ENCODE assay signal across 13 mouse cellular contexts in the genomic region with DNA sequence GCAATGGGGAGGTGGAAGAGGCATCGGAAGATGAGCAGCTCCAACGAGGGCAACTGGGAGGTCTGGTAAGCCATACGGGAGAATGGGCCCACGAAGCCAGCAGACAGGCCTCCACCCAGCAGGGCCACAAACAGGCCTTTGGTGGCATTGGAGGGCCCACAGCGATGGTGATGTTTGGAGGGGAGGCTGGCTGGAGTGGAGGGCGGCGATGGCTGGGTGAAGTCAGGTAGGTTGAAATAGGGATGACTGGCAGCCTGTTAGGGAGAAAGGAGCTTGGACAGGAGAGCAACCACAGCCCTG. TPM values are rescaled to one million over a fixed set of nuclear protein-coding genes. Genes with fewer than 3 reads are reported as not detected.
A peak's percentile ranks its signal among the peaks of the same experiment; 100 is the strongest.
DNase-seq lines count a peak whose midpoint lies in the region; ATAC-seq and TF ChIP-seq lines count a peak whose summit lies in the region.
"Had no signal": no experiment of that assay in that cellular context is flagged by ENCODE, and none has a peak within 500 bp of the region (broad histone marks: within the 10 kb centered on the region; RNA-seq: fewer than 3 reads in every experiment).

No protein-coding gene starts in this region.

- no peak for DNase-seq in forebrain, embryonic 10.5 days (ENCODE audit: extremely low spot score, low spot score)
- DNase-seq in midbrain, embryonic 10.5 days (ENCODE audit: low spot score): no peak
- DNase-seq in midbrain, embryonic 11.5 days (ENCODE audit: low spot score, missing footprints): no peak
- DNase-seq in liver, embryonic 13.5 days: no peak
- DNase-seq in stomach, postnatal 0 days (ENCODE audit: low spot score): no peak
- DNase-seq in gastrocnemius, postnatal 4 days (ENCODE audit: low spot score in 2 of 2): no peak
- DNase-seq in Muller cell, postnatal 12 days (ENCODE audit: inconsistent ontology term): no peak
- DNase-seq: kidney, postnatal 14 days; lung, embryonic 14.5 days; right cerebral cortex, adult 18-20 months had no signal

- H3K27me3 ChIP-seq in forebrain, embryonic 10.5 days (ENCODE audit: poor library complexity, severe bottlenecking): no peaks in the 10 kb centered on the region; the same call in 1 of the 2 replicates
- no peaks in the 10 kb centered on the region for H3K27me3 ChIP-seq in forebrain, embryonic 16.5 days (replicated peaks; ENCODE audit: control insufficient read depth, insufficient read depth, low read length)
- H3K27me3 ChIP-seq in midbrain, embryonic 10.5 days (ENCODE audit: low read depth, poor library complexity, severe bottlenecking): no peaks in the 10 kb centered on the region
- no peaks in the 10 kb centered on the region for H3K27me3 ChIP-seq in midbrain, embryonic 11.5 days (ENCODE audit: control insufficient read depth, insufficient read depth, low read length)
- no peaks in the 10 kb centered on the region; the same call in 1 of the 2 replicates for H3K27me3 ChIP-seq in liver, embryonic 13.5 days
- no peaks in the 10 kb centered on the region for H3K27me3 ChIP-seq in stomach, postnatal 0 days (ENCODE audit: control insufficient read depth, insufficient read depth, low read length)

- no peaks in the 10 kb centered on the region for H3K9me3 ChIP-seq in forebrain, embryonic 10.5 days
- no peaks in the 10 kb centered on the region for H3K9me3 ChIP-seq in forebrain, embryonic 16.5 days (ENCODE audit: control insufficient read depth, low read length)
- no peaks in the 10 kb centered on the region for H3K9me3 ChIP-seq in midbrain, embryonic 10.5 days (replicated peaks)
- no peaks in the 10 kb centered on the region for H3K9me3 ChIP-seq in midbrain, embryonic 11.5 days (ENCODE audit: control insufficient read depth, low read length)
- no peaks in the 10 kb centered on the region for H3K9me3 ChIP-seq in liver, embryonic 13.5 days (replicated peaks)
- H3K9me3 ChIP-seq in stomach, postnatal 0 days (ENCODE audit: control insufficient read depth, low read length): no peaks in the 10 kb centered on the region

- peaks cover 50% of the 10 kb centered on the region for H3K4me1 ChIP-seq in forebrain, embryonic 10.5 days
- H3K4me1 ChIP-seq in forebrain, embryonic 16.5 days (replicated peaks; ENCODE audit: control insufficient read depth, insufficient read depth, low read length): peaks cover 32% of the 10 kb centered on the region
- H3K4me1 ChIP-seq in midbrain, embryonic 10.5 days: peaks cover 54% of the 10 kb centered on the region
- H3K4me1 ChIP-seq in midbrain, embryonic 11.5 days (ENCODE audit: control insufficient read depth, insufficient read depth, low read length): peaks cover 31% of the 10 kb centered on the region
- H3K4me1 ChIP-seq in liver, embryonic 13.5 days (replicated peaks): peaks cover 41% of the 10 kb centered on the region
- peaks cover 5% of the 10 kb centered on the region; the same call in 1 of the 2 replicates for H3K4me1 ChIP-seq in stomach, postnatal 0 days (replicated peaks; ENCODE audit: control insufficient read depth, insufficient read depth)

- peak overlapping the region; percentile 97 for H3K27ac ChIP-seq in forebrain, embryonic 10.5 days
- H3K27ac ChIP-seq in forebrain, embryonic 16.5 days (ENCODE audit: low read length): no peak overlapping the region; the same call in 1 of the 2 replicates
- peak overlapping the region; percentile 97 for H3K27ac ChIP-seq in midbrain, embryonic 10.5 days (replicated peaks)
- H3K27ac ChIP-seq in midbrain, embryonic 11.5 days (ENCODE audit: low read depth, low read length): no peak overlapping the region; the same call in 1 of the 2 replicates
- H3K27ac ChIP-seq in liver, embryonic 13.5 days: peak overlapping the region; percentile 9; the same call in 1 of the 2 replicates
- no peak overlapping the region for H3K27ac ChIP-seq in stomach, postnatal 0 days (replicated peaks)

- 90% methylated on average over 7 of the region's 7 CpGs for WGBS in forebrain, embryonic 10.5 days
- 89% methylated on average over 7 of the region's 7 CpGs for WGBS in forebrain, embryonic 16.5 days
- WGBS in midbrain, embryonic 10.5 days: 92% methylated on average over 7 of the region's 7 CpGs
- WGBS in midbrain, embryonic 11.5 days: 94% methylated on average over 7 of the region's 7 CpGs
- WGBS in liver, embryonic 13.5 days (ENCODE audit: insufficient replicate concordance): 83% methylated on average over 7 of the region's 7 CpGs
- WGBS in stomach, postnatal 0 days: 94% methylated on average over 7 of the region's 7 CpGs

- no peak overlapping the region for H3K9ac ChIP-seq in forebrain, embryonic 16.5 days (replicated peaks; ENCODE audit: low read depth, low read length)
- H3K9ac ChIP-seq in midbrain, embryonic 11.5 days (ENCODE audit: low read length): no peak overlapping the region
- H3K9ac ChIP-seq in liver, embryonic 13.5 days: 0 out of 2 replicates have a peak overlapping the region, but pooled peaks have one; percentile 87
- 0 out of 2 replicates have a peak overlapping the region, but pooled peaks have one; percentile 4 for H3K9ac ChIP-seq in stomach, postnatal 0 days (ENCODE audit: low read length)

- no peak overlapping the region for H3K4me2 ChIP-seq in forebrain, embryonic 16.5 days (ENCODE audit: low read length)
- no peak overlapping the region for H3K4me2 ChIP-seq in midbrain, embryonic 11.5 days
- no peak overlapping the region for H3K4me2 ChIP-seq in liver, embryonic 13.5 days
- H3K4me2 ChIP-seq in stomach, postnatal 0 days (replicated peaks; ENCODE audit: low read depth): no peak overlapping the region

- ATAC-seq in forebrain, embryonic 16.5 days: no peak
- no peak for ATAC-seq in midbrain, embryonic 11.5 days (ENCODE audit: low FRiP score)
- ATAC-seq in liver, embryonic 13.5 days (ENCODE audit: low read depth): no peak
- ATAC-seq in stomach, postnatal 0 days (ENCODE audit: low FRiP score, low TSS enrichment): no peak

- H3K36me3 ChIP-seq in forebrain, embryonic 10.5 days (replicated peaks): 0 out of 2 replicates have a peak, but pooled peaks cover 3% of the 10 kb centered on the region
- H3K36me3 ChIP-seq in forebrain, embryonic 16.5 days (ENCODE audit: control insufficient read depth, insufficient read depth): no peaks in the 10 kb centered on the region
- H3K36me3 ChIP-seq in midbrain, embryonic 10.5 days: no peaks in the 10 kb centered on the region
- no peaks in the 10 kb centered on the region for H3K36me3 ChIP-seq in midbrain, embryonic 11.5 days (ENCODE audit: control insufficient read depth, insufficient read depth, low read length)
- H3K36me3 ChIP-seq in liver, embryonic 13.5 days: peaks cover 4% of the 10 kb centered on the region
- H3K36me3 ChIP-seq in stomach, postnatal 0 days (ENCODE audit: control insufficient read depth, insufficient read depth, low read length): no peaks in the 10 kb centered on the region

- TF ChIP-seq EP300 in stomach, postnatal 0 days (optimal IDR thresholded peaks at IDR 0.05): no peak

- no peak for TF ChIP-seq CTCF in stomach, postnatal 0 days (IDR thresholded peaks at IDR 0.05; ENCODE audit: low read depth)

- no peak overlapping the region for H3K4me3 ChIP-seq in forebrain, embryonic 10.5 days
- H3K4me3 ChIP-seq in forebrain, embryonic 16.5 days (replicated peaks; ENCODE audit: low read length): no peak overlapping the region
- peak overlapping the region; percentile 21; the same call in 1 of the 2 replicates for H3K4me3 ChIP-seq in midbrain, embryonic 10.5 days
- H3K4me3 ChIP-seq in midbrain, embryonic 11.5 days (ENCODE audit: low read depth, low read length): no peak overlapping the region
- H3K4me3 ChIP-seq in liver, embryonic 13.5 days (replicated peaks): no peak overlapping the region
- no peak overlapping the region for H3K4me3 ChIP-seq in stomach, postnatal 0 days (ENCODE audit: low read depth, low read length)
- H3K4me3 ChIP-seq: left cerebral cortex, adult 2 months had no signal

RNA-seq across cellular contexts. Expression of a gene that starts 0.9 kb away (rescaled TPM):
- 0.14 TPM in 1 of 2 replicates, not detected in the other for polyA plus RNA-seq in forebrain, embryonic 10.5 days (2016; fragmentation: Nextera tagmentation; extraction: Ambion mirVana)
- 0.16 and 0.18 TPM in 2 replicates for polyA plus RNA-seq in forebrain, embryonic 16.5 days (2015; fragmentation: Nextera tagmentation; extraction: Ambion mirVana)
- polyA plus RNA-seq in midbrain, embryonic 10.5 days (2016; fragmentation: Nextera tagmentation; extraction: Ambion mirVana): 0.09 TPM in 1 of 2 replicates, not detected in the other
- polyA plus RNA-seq in midbrain, embryonic 11.5 days (2014; fragmentation: Nextera tagmentation; extraction: Ambion mirVana): not detected in 2 replicates
- polyA plus RNA-seq in liver, embryonic 13.5 days (2015; fragmentation: Nextera tagmentation; extraction: Ambion mirVana): not detected in 2 replicates
- 0.11 TPM in 1 of 2 replicates, not detected in the other for polyA plus RNA-seq in stomach, postnatal 0 days (2015; fragmentation: Nextera tagmentation; extraction: Ambion mirVana)
- total RNA-seq in gastrocnemius, postnatal 4 days (2021): under 1 TPM in 1 of 2 experiments, not detected in 1; 0.25 TPM
- total RNA-seq: common myeloid progenitor, adult 5-6 weeks; left cerebral cortex, adult 2 months had no signal

RNA-seq across cellular contexts. Expression of a gene that starts 2.4 kb away (rescaled TPM):
- polyA plus RNA-seq in forebrain, embryonic 10.5 days (2016; fragmentation: Nextera tagmentation; extraction: Ambion mirVana): 32.9 and 34.5 TPM in 2 replicates
- 16.4 and 18.1 TPM in 2 replicates for polyA plus RNA-seq in forebrain, embryonic 16.5 days (2015; fragmentation: Nextera tagmentation; extraction: Ambion mirVana)
- 25.6 and 32.2 TPM in 2 replicates for polyA plus RNA-seq in midbrain, embryonic 10.5 days (2016; fragmentation: Nextera tagmentation; extraction: Ambion mirVana)
- polyA plus RNA-seq in midbrain, embryonic 11.5 days (2014; fragmentation: Nextera tagmentation; extraction: Ambion mirVana): 52.4 and 54.1 TPM in 2 replicates
- 9.6 and 10.8 TPM in 2 replicates for polyA plus RNA-seq in liver, embryonic 13.5 days (2015; fragmentation: Nextera tagmentation; extraction: Ambion mirVana)
- polyA plus RNA-seq in stomach, postnatal 0 days (2015; fragmentation: Nextera tagmentation; extraction: Ambion mirVana): 7.9 and 9.0 TPM in 2 replicates
- total RNA-seq in gastrocnemius, postnatal 4 days (2021): 10 to 100 TPM; 66.4 to 72.2 TPM

RNA-seq across cellular contexts. Expression of a gene that starts 4.9 kb away (rescaled TPM):
- polyA plus RNA-seq in forebrain, embryonic 10.5 days (2016; fragmentation: Nextera tagmentation; extraction: Ambion mirVana): 0.46 and 0.77 TPM in 2 replicates
- polyA plus RNA-seq in forebrain, embryonic 16.5 days (2015; fragmentation: Nextera tagmentation; extraction: Ambion mirVana): 3.3 and 3.6 TPM in 2 replicates
- 0.64 and 0.91 TPM in 2 replicates for polyA plus RNA-seq in midbrain, embryonic 10.5 days (2016; fragmentation: Nextera tagmentation; extraction: Ambion mirVana)
- 0.90 and 0.91 TPM in 2 replicates for polyA plus RNA-seq in midbrain, embryonic 11.5 days (2014; fragmentation: Nextera tagmentation; extraction: Ambion mirVana)
- polyA plus RNA-seq in liver, embryonic 13.5 days (2015; fragmentation: Nextera tagmentation; extraction: Ambion mirVana): 0.38 and 0.43 TPM in 2 replicates
- polyA plus RNA-seq in stomach, postnatal 0 days (2015; fragmentation: Nextera tagmentation; extraction: Ambion mirVana): 2.6 and 2.7 TPM in 2 replicates
- total RNA-seq in gastrocnemius, postnatal 4 days (2021): 10 to 100 TPM; 26.7 to 30.5 TPM

RNA-seq across cellular contexts. Expression of a gene that starts 34.9 kb away (rescaled TPM):
- polyA plus RNA-seq in forebrain, embryonic 10.5 days (2016; fragmentation: Nextera tagmentation; extraction: Ambion mirVana): 1.0 and 1.5 TPM in 2 replicates
- 1.2 TPM in 2 replicates for polyA plus RNA-seq in forebrain, embryonic 16.5 days (2015; fragmentation: Nextera tagmentation; extraction: Ambion mirVana)
- 1.1 TPM in 2 replicates for polyA plus RNA-seq in midbrain, embryonic 10.5 days (2016; fragmentation: Nextera tagmentation; extraction: Ambion mirVana)
- 0.67 and 0.79 TPM in 2 replicates for polyA plus RNA-seq in midbrain, embryonic 11.5 days (2014; fragmentation: Nextera tagmentation; extraction: Ambion mirVana)
- 0.43 and 0.59 TPM in 2 replicates for polyA plus RNA-seq in liver, embryonic 13.5 days (2015; fragmentation: Nextera tagmentation; extraction: Ambion mirVana)
- polyA plus RNA-seq in stomach, postnatal 0 days (2015; fragmentation: Nextera tagmentation; extraction: Ambion mirVana): 4.3 and 5.0 TPM in 2 replicates
- 100 to 1,000 TPM in 1 of 2 experiments, 10 to 100 TPM in 1; 95.1 to 110 TPM for total RNA-seq in gastrocnemius, postnatal 4 days (2021)

RNA-seq across cellular contexts. Expression of a gene that starts 40.8 kb away (rescaled TPM):
- polyA plus RNA-seq in forebrain, embryonic 10.5 days (2016; fragmentation: Nextera tagmentation; extraction: Ambion mirVana): 0.73 TPM in 2 replicates
- polyA plus RNA-seq in forebrain, embryonic 16.5 days (2015; fragmentation: Nextera tagmentation; extraction: Ambion mirVana): 5.2 and 5.9 TPM in 2 replicates
- polyA plus RNA-seq in midbrain, embryonic 10.5 days (2016; fragmentation: Nextera tagmentation; extraction: Ambion mirVana): 1.0 and 1.4 TPM in 2 replicates
- 1.3 and 1.5 TPM in 2 replicates for polyA plus RNA-seq in midbrain, embryonic 11.5 days (2014; fragmentation: Nextera tagmentation; extraction: Ambion mirVana)
- 0.07 and 0.20 TPM in 2 replicates for polyA plus RNA-seq in liver, embryonic 13.5 days (2015; fragmentation: Nextera tagmentation; extraction: Ambion mirVana)
- polyA plus RNA-seq in stomach, postnatal 0 days (2015; fragmentation: Nextera tagmentation; extraction: Ambion mirVana): 0.67 and 0.90 TPM in 2 replicates
- 10 to 100 TPM; 10.1 to 13.8 TPM for total RNA-seq in gastrocnemius, postnatal 4 days (2021)

Comparison
In these comparisons a context has a peak if more than half of its experiments do, and no peak if none do; other contexts are left out.
1. H3K27ac ChIP-seq: peak in forebrain, embryonic 10.5 days (single experiment), midbrain, embryonic 10.5 days (single experiment) and liver, embryonic 13.5 days (single experiment); none in forebrain, embryonic 16.5 days (single experiment), midbrain, embryonic 11.5 days (single experiment) and stomach, postnatal 0 days (single experiment).
2. H3K9ac ChIP-seq: peak in liver, embryonic 13.5 days (single experiment) and stomach, postnatal 0 days (single experiment); none in forebrain, embryonic 16.5 days (single experiment) and midbrain, embryonic 11.5 days (single experiment).